Mouse (Mus musculus) MEL (cell line): ENCODE data around the gene Sel1l.

Experiments
- CTCF ChIP-seq, 3 experiments: IDR thresholded peaks in 2 of 3; conservative IDR thresholded peaks in 1 of 3; 2 replicates each; pipeline ENCODE4 v1.5.1; 2011 to 2012; ENCODE audit warnings: low read length in 3 of 3, low read depth in 2 of 3, mild to moderate bottlenecking in 2 of 3, improper control_type of control experiment in 1 of 3, inconsistent platforms in 1 of 3, mixed read lengths in 1 of 3, moderate library complexity in 1 of 3; ENCODE audit not compliant: control insufficient read depth in 1 of 3, insufficient read depth in 1 of 3, poor library complexity in 1 of 3, severe bottlenecking in 1 of 3
- E2F4 ChIP-seq: IDR thresholded peaks from 2 replicates; pipeline ENCODE4 v1.6.1; 2011; ENCODE audit warnings: low read depth, low read length, improper control_type of control experiment, borderline replicate concordance
- EP300 ChIP-seq, 2 experiments: IDR thresholded peaks; 2 replicates each; pipeline ENCODE4 v1.6.1; 2011; ENCODE audit warnings: improper control_type of control experiment in 2 of 2, low read length in 2 of 2, low read depth in 1 of 2, mild to moderate bottlenecking in 1 of 2
- HCFC1 ChIP-seq: IDR thresholded peaks from 2 replicates; pipeline ENCODE4 v1.6.1; 2012; ENCODE audit warnings: low read depth, mild to moderate bottlenecking, inconsistent platforms, low read length, improper control_type of control experiment, moderate library complexity
- KAT2A ChIP-seq: conservative IDR thresholded peaks from 2 replicates; pipeline ENCODE4 v1.6.1; 2012; ENCODE audit warnings: low read depth, low read length, improper control_type of control experiment, inconsistent platforms
- NELFE ChIP-seq: IDR thresholded peaks from 2 replicates; pipeline ENCODE4 v1.6.1; 2011; ENCODE audit warnings: low read depth, low read length, improper control_type of control experiment
- NRF1 ChIP-seq: IDR thresholded peaks from 2 replicates; pipeline ENCODE4 v1.6.1; 2014; ENCODE audit warnings: low read depth, mild to moderate bottlenecking, inconsistent platforms, low read length, improper control_type of control experiment, moderate library complexity; ENCODE audit not compliant: poor library complexity, insufficient read depth, severe bottlenecking
- POLR2A ChIP-seq, 2 experiments: IDR thresholded peaks; 2 replicates each; pipeline ENCODE4 v1.6.1; 2011 to 2012; ENCODE audit warnings: low read length in 2 of 2, mild to moderate bottlenecking in 2 of 2, control low read depth in 1 of 2, improper control_type of control experiment in 1 of 2, low read depth in 1 of 2, moderate library complexity in 1 of 2; ENCODE audit not compliant: control insufficient read depth in 1 of 2, insufficient read depth in 1 of 2, poor library complexity in 1 of 2
- POLR2AphosphoS5 ChIP-seq: IDR thresholded peaks from 2 replicates; pipeline ENCODE4 v1.6.1; 2012; ENCODE audit warnings: low read depth, borderline replicate concordance, mild to moderate bottlenecking, inconsistent platforms, low read length, moderate library complexity, mixed read lengths
- RCOR1 ChIP-seq: IDR thresholded peaks from 2 replicates; pipeline ENCODE4 v1.6.1; 2012; ENCODE audit warnings: low read depth, mild to moderate bottlenecking, inconsistent platforms, low read length, improper control_type of control experiment
- TCF12 ChIP-seq: IDR thresholded peaks from 2 replicates; pipeline ENCODE4 v1.6.1; 2014; ENCODE audit warnings: low read depth, mild to moderate bottlenecking, inconsistent platforms, low read length, improper control_type of control experiment, moderate library complexity
- UBTF ChIP-seq: IDR thresholded peaks from 2 replicates; pipeline ENCODE4 v1.6.1; 2012; ENCODE audit warnings: low read depth, mild to moderate bottlenecking, inconsistent platforms, low read length, improper control_type of control experiment, moderate library complexity, borderline replicate concordance; ENCODE audit not compliant: insufficient read depth
- ZC3H11A ChIP-seq: IDR thresholded peaks from 2 replicates; pipeline ENCODE4 v1.6.1; 2012; ENCODE audit warnings: low read depth, mild to moderate bottlenecking, inconsistent platforms, low read length, improper control_type of control experiment
- ZNF384 ChIP-seq: IDR thresholded peaks from 2 replicates; pipeline ENCODE4 v1.6.1; 2012; ENCODE audit warnings: low read depth, mild to moderate bottlenecking, inconsistent platforms, low read length, improper control_type of control experiment

DNA sequence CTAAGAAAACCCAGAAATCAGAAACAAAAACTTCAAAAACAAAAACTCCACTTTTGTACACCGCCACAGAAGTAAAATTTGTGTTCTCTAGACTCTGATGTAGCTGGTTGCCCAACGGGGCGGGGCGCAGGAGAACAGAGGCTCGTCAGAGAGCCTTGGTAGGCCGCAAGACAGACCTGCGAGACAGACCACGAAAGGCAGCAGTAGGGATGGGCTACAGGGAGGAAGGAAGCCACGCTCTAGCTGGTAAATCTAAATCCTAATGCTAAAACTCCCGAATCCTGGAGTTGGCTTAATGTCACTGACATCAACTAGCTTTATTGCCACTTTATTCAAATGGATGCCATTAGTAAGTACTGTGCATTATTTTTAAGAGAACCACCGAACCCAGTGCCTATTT is 41.9 kb downstream of the Sel1l start:
- TF ChIP-seq NELFE: no peak
- TF ChIP-seq RCOR1: no peak
- TF ChIP-seq CTCF (IDR thresholded peaks at IDR 0.05 in 2 of 3, conservative IDR thresholded peaks at IDR 0.05 in 1 of 3; ENCODE audit: control insufficient read depth in 1 of 3, insufficient read depth in 1 of 3, low read depth in 2 of 3, low read length in 3 of 3, poor library complexity in 1 of 3, severe bottlenecking in 1 of 3): no peak
- no peak for TF ChIP-seq HCFC1
- TF ChIP-seq E2F4: no peak
- TF ChIP-seq ZNF384: no peak
- no peak for TF ChIP-seq KAT2A
- no peak for TF ChIP-seq ZC3H11A
- no peak for TF ChIP-seq POLR2AphosphoS5
- no peak for TF ChIP-seq POLR2A (IDR thresholded peaks at IDR 0.05; ENCODE audit: control insufficient read depth in 1 of 2, insufficient read depth in 1 of 2, low read depth in 1 of 2, low read length in 2 of 2, poor library complexity in 1 of 2)
- no peak for TF ChIP-seq UBTF
- TF ChIP-seq NRF1: no peak
- no peak for TF ChIP-seq EP300 (IDR thresholded peaks at IDR 0.05; ENCODE audit: low read depth in 1 of 2, low read length in 2 of 2)
- no peak for TF ChIP-seq TCF12
